Mouse (Mus musculus): ENCODE measurements around the gene Gaa. TPM values are rescaled to one million over a fixed set of nuclear protein-coding genes. Genes with fewer than 3 reads are reported as not detected.
"Not testable (repeated sequence)": the region's sequence is repeated elsewhere in the genome, so short reads cannot be mapped to it uniquely, and the experiment has no call there.

The Gaa gene
- polyA plus RNA-seq, 1 experiment from 2014 or later: 37.2 TPM

- no peak overlapping the region for H3K4me3 ChIP-seq (ENCODE audit: low read length)
- peak; percentile 77 for ATAC-seq (ENCODE audit: low FRiP score, low TSS enrichment)
- WGBS: 18% methylated on average over 6 of the region's 6 CpGs
- H3K9ac ChIP-seq (ENCODE audit: low read depth, low read length): no peak overlapping the region
- H3K4me2 ChIP-seq (replicated peaks; ENCODE audit: low read depth, low read length): no peak overlapping the region
- H3K27me3 ChIP-seq (ENCODE audit: control insufficient read depth, insufficient read depth, low read length): no peaks in the 10 kb centered on the region
- H3K9me3 ChIP-seq (ENCODE audit: control insufficient read depth, low read length): no peaks in the 10 kb centered on the region; the same call in 1 of the 2 replicates
- no peak overlapping the region for H3K27ac ChIP-seq (ENCODE audit: low read depth, low read length)
- H3K36me3 ChIP-seq (ENCODE audit: control insufficient read depth, insufficient read depth, low read length): no peaks in the 10 kb centered on the region
- H3K4me1 ChIP-seq (ENCODE audit: control insufficient read depth, insufficient read depth, low read length): peaks cover 20% of the 10 kb centered on the region
These were observed 18.7 kb upstream of the Gaa start for GRCm38 (mm10) chr11:119249011-119249410.

DNA sequence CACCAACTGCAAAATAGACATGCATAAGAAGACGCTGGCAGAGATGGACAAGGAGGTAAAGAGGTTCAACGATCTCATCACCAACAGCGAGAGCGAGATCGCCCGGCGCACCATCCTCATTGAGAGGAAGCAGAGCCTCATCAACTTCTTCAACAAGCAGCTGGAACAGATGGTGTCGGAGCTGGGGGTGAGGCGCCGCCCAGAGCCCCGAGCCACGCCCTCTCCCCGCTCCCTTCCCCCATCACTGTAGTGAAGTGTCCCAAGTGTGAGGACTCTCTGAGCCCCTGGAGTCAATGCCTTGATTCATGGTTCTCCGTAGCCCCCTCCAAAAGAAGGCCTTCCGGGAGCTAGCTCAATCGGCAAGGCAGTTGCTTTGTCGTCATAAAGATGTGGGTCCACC lies 16.7 kb upstream of the Gaa start:
- no peak overlapping the region for H3K27ac ChIP-seq (ENCODE audit: low read depth, low read length)
- no peak overlapping the region for H3K9ac ChIP-seq (ENCODE audit: low read depth, low read length)
- H3K4me3 ChIP-seq (ENCODE audit: low read length): no peak overlapping the region
- no peak overlapping the region for H3K4me2 ChIP-seq (replicated peaks; ENCODE audit: low read depth, low read length)
- 29% methylated on average over 17 of the region's 17 CpGs for WGBS
- H3K9me3 ChIP-seq (ENCODE audit: control insufficient read depth, low read length): no peaks in the 10 kb centered on the region
- H3K4me1 ChIP-seq (ENCODE audit: control insufficient read depth, insufficient read depth, low read length): peaks cover 20% of the 10 kb centered on the region
- H3K27me3 ChIP-seq (ENCODE audit: control insufficient read depth, insufficient read depth, low read length): no peaks in the 10 kb centered on the region
- ATAC-seq (ENCODE audit: low FRiP score, low TSS enrichment): no peak
- no peaks in the 10 kb centered on the region for H3K36me3 ChIP-seq (ENCODE audit: control insufficient read depth, insufficient read depth, low read length)

DNA sequence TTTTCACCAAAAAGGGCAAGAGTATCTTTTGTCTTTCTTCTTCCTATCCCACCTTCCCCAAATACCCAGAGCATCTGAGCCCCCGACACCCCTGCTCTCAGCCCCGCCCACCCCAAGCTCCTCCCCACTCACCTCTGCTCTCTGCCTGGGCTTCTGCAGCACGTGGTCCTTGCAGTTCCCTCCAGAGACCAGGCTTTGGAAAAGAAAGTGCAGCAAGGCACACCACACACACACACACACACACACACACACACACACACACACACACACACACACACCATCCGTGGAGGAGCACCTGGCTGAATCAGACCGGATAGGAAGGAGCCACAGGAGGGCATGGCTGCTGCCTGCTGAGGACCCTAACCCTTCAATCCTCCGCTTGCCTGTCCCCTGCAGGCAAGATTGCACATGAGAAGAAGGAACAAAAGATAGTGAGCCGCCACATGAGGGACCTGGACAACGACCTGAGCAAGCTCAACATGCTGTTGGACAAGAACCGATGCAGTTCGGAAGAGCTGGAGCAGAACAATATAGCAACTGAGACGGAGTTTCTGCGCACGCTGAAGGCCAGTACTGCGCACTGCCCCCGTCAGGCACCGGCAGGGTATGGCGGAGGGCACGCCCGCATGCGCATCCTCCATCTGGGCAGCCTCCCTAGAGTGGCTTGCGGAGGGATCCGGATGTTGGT lies 14.7 kb upstream of the Gaa start:
- ATAC-seq (ENCODE audit: low FRiP score, low TSS enrichment): peak; percentile 48
- 9% methylated on average over 22 of the region's 22 CpGs for WGBS
- Histone ChIP-seq H3K4me3 (ENCODE audit: low read length) (peak overlapping the region; percentile 13; the same call in 1 of the 2 replicates), H3K27me3 (ENCODE audit: control insufficient read depth, insufficient read depth, low read length) (no peaks in the 10 kb centered on the region), H3K4me1 (ENCODE audit: control insufficient read depth, insufficient read depth, low read length) (peaks cover 28% of the 10 kb centered on the region), H3K9ac (ENCODE audit: low read depth, low read length) (no peak overlapping the region), H3K27ac (ENCODE audit: low read depth, low read length) (no peak overlapping the region), H3K36me3 (ENCODE audit: control insufficient read depth, insufficient read depth, low read length) (no peaks in the 10 kb centered on the region), H3K4me2 (replicated peaks; ENCODE audit: low read depth, low read length) (peak overlapping the region; percentile 36), H3K9me3 (ENCODE audit: control insufficient read depth, low read length) (no peaks in the 10 kb centered on the region)

DNA sequence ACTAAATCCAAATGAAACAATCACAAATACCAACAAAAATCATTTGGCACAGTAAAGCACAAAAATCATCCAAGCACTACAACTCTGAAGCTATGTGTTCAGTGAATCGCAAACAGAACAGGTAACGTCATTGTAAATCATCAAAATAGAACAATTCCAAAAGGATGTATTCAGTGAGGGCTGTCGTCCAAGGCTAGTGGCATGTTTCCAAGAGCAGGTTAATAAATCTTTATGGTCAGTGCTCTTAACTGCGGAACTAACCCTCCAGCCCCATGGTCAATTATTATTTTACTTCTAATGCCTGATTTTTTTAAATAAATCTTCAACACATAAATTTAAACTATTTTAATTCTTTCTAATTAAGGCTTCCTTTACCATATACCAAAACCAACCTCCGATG lies 11.1 kb upstream of the Gaa start:
- not testable (repeated sequence) for H3K9me3 ChIP-seq (ENCODE audit: control insufficient read depth, low read length); H3K9ac ChIP-seq (ENCODE audit: low read depth, low read length); H3K4me3 ChIP-seq (ENCODE audit: low read length); H3K27ac ChIP-seq (ENCODE audit: low read depth, low read length); H3K36me3 ChIP-seq (ENCODE audit: control insufficient read depth, insufficient read depth, low read length); H3K27me3 ChIP-seq (ENCODE audit: control insufficient read depth, insufficient read depth, low read length); ATAC-seq (ENCODE audit: low FRiP score, low TSS enrichment); H3K4me2 ChIP-seq (replicated peaks; ENCODE audit: low read depth, low read length)
- 39% methylated on average over 5 of the region's 5 CpGs for WGBS
- H3K4me1 ChIP-seq (ENCODE audit: control insufficient read depth, insufficient read depth, low read length): peaks cover 26% of the 10 kb centered on the region

DNA sequence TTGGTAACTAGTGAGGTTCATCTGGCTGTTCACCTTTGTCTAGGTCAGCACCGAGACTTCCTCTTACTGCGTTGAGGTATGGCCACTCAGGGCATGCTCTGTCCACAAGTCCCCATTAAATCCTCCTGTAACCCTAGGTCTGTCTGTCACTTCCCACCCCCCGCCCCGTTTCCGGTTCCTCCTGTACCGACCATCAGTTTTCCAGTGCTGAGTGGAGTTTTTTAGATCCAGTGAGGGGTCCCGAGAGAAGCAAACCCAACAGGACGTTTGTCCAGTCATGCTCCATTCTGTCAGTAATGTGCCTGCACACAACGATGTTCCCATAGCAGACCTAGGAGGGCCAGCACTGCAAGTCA lies 9.5 kb upstream of the Gaa start:
- peak overlapping the region; percentile 17; the same call in 1 of the 2 replicates for H3K4me3 ChIP-seq (ENCODE audit: low read length)
- no peaks in the 10 kb centered on the region for H3K9me3 ChIP-seq (ENCODE audit: control insufficient read depth, low read length)
- H3K27me3 ChIP-seq (ENCODE audit: control insufficient read depth, insufficient read depth, low read length): no peaks in the 10 kb centered on the region
- WGBS: 54% methylated on average over 9 of the region's 9 CpGs
- no peaks in the 10 kb centered on the region for H3K36me3 ChIP-seq (ENCODE audit: control insufficient read depth, insufficient read depth, low read length)
- ATAC-seq (ENCODE audit: low FRiP score, low TSS enrichment): no peak
- peak overlapping the region; percentile 1; the same call in 1 of the 2 replicates for H3K27ac ChIP-seq (ENCODE audit: low read depth, low read length)
- H3K4me1 ChIP-seq (ENCODE audit: control insufficient read depth, insufficient read depth, low read length): peaks cover 12% of the 10 kb centered on the region
- no peak overlapping the region; the same call in 1 of the 2 replicates for H3K9ac ChIP-seq (ENCODE audit: low read depth, low read length)
- peak overlapping the region; percentile 31 for H3K4me2 ChIP-seq (replicated peaks; ENCODE audit: low read depth, low read length)

GRCm38 (mm10) chr11:119258572-119259322 lies 8.9 kb upstream of the Gaa start:
- Histone ChIP-seq H3K27ac (ENCODE audit: low read depth, low read length) (peak overlapping the region; percentile 1; the same call in 1 of the 2 replicates), H3K9me3 (ENCODE audit: control insufficient read depth, low read length) (no peaks in the 10 kb centered on the region)
- peak; percentile 74; the same call in 1 of the 2 replicates for ATAC-seq (ENCODE audit: low FRiP score, low TSS enrichment)

DNA sequence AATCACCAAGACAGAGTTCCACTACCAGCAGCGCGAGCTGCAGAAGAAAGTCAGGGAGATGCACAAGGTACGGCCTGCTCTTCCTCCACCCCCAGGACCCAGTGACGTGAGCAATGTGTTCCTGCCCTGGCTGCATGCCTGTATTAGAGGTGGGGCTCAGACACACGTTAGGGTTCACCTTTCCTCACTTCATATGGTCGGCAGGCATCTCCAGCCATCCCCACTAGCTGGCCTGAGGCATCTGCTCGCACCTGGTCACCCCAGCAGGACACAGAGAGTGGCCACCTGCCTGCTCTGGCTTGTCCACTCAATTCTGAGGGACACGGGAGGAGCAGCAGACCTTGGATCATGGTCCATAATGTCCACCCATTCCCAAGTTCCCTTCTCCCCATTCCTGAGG lies 7.7 kb upstream of the Gaa start:
- Histone ChIP-seq H3K4me3 (ENCODE audit: low read length) (no peak overlapping the region), H3K4me1 (ENCODE audit: control insufficient read depth, insufficient read depth, low read length) (peaks cover 12% of the 10 kb centered on the region), H3K36me3 (ENCODE audit: control insufficient read depth, insufficient read depth, low read length) (no peaks in the 10 kb centered on the region), H3K27me3 (ENCODE audit: control insufficient read depth, insufficient read depth, low read length) (no peaks in the 10 kb centered on the region), H3K27ac (ENCODE audit: low read depth, low read length) (no peak overlapping the region), H3K9me3 (ENCODE audit: control insufficient read depth, low read length) (no peaks in the 10 kb centered on the region), H3K9ac (ENCODE audit: low read depth, low read length) (no peak overlapping the region), H3K4me2 (replicated peaks; ENCODE audit: low read depth, low read length) (no peak overlapping the region)
- WGBS: 89% methylated on average over 8 of the region's 8 CpGs
- no peak for ATAC-seq (ENCODE audit: low FRiP score, low TSS enrichment)

More at GRCm38 (mm10) chr11:119258572-119259322, 8.9 kb upstream of the Gaa start:
- Histone ChIP-seq H3K36me3 (ENCODE audit: control insufficient read depth, insufficient read depth, low read length) (no peaks in the 10 kb centered on the region), H3K9ac (ENCODE audit: low read depth, low read length) (peak overlapping the region; percentile 14; the same call in 1 of the 2 replicates), H3K27me3 (ENCODE audit: control insufficient read depth, insufficient read depth, low read length) (no peaks in the 10 kb centered on the region), H3K4me2 (replicated peaks; ENCODE audit: low read depth, low read length) (peak overlapping the region; percentile 31), H3K4me3 (ENCODE audit: low read length) (peak overlapping the region; percentile 17; the same call in 1 of the 2 replicates), H3K4me1 (ENCODE audit: control insufficient read depth, insufficient read depth, low read length) (peaks cover 12% of the 10 kb centered on the region)
- WGBS: 64% methylated on average over 23 of the region's 23 CpGs

- ATAC-seq (ENCODE audit: low FRiP score, low TSS enrichment): no peak
- Histone ChIP-seq H3K27ac (ENCODE audit: low read depth, low read length) (no peak overlapping the region), H3K36me3 (ENCODE audit: control insufficient read depth, insufficient read depth, low read length) (no peaks in the 10 kb centered on the region), H3K9me3 (ENCODE audit: control insufficient read depth, low read length) (no peaks in the 10 kb centered on the region), H3K4me3 (ENCODE audit: low read length) (no peak overlapping the region), H3K4me1 (ENCODE audit: control insufficient read depth, insufficient read depth, low read length) (peaks cover 6% of the 10 kb centered on the region; the same call in 1 of the 2 replicates), H3K27me3 (ENCODE audit: control insufficient read depth, insufficient read depth, low read length) (no peaks in the 10 kb centered on the region), H3K9ac (ENCODE audit: low read depth, low read length) (no peak overlapping the region), H3K4me2 (replicated peaks; ENCODE audit: low read depth, low read length) (no peak overlapping the region)
- WGBS: 87% methylated on average over 13 of the region's 13 CpGs
These were observed 3.3 kb upstream of the Gaa start for GRCm38 (mm10) chr11:119264413-119264812.

DNA sequence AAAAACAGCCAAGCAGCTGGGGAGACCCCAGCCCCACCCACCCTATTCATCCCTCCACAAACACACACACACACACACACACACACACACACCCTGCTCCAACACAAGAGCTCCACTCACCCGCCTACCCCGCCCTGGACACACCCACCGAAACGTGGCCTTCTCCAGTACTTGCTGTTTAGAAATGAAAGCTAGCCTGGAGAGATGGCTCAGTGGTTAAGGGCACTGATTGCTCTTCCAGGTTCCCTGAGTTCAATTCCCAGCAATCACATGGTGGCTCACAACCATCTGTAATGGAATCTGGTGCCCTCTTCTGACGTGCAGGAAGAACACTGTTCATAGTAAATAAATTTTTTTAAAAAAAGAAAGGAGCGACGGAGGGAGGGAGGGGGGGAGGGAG lies 1.9 kb upstream of the Gaa start:
- Histone ChIP-seq H3K4me1 (ENCODE audit: control insufficient read depth, insufficient read depth, low read length) (peaks cover 6% of the 10 kb centered on the region; the same call in 1 of the 2 replicates), H3K9me3 (ENCODE audit: control insufficient read depth, low read length) (no peaks in the 10 kb centered on the region), H3K4me3 (ENCODE audit: low read length) (no peak overlapping the region), H3K9ac (ENCODE audit: low read depth, low read length) (no peak overlapping the region), H3K36me3 (ENCODE audit: control insufficient read depth, insufficient read depth, low read length) (no peaks in the 10 kb centered on the region), H3K4me2 (replicated peaks; ENCODE audit: low read depth, low read length) (no peak overlapping the region), H3K27me3 (ENCODE audit: control insufficient read depth, insufficient read depth, low read length) (no peaks in the 10 kb centered on the region), H3K27ac (ENCODE audit: low read depth, low read length) (no peak overlapping the region)
- WGBS: 75% methylated on average over 7 of the region's 7 CpGs
- ATAC-seq (ENCODE audit: low FRiP score, low TSS enrichment): no peak
